Mouse (Mus musculus): ENCODE results near the gene Dpp8. TPM values are rescaled to one million over a fixed set of nuclear protein-coding genes. Genes with fewer than 3 reads are reported as not detected.

Dpp8 gene
- total and polyA plus RNA-seq, 3 experiments = 42.2 to 61.0 (median 56.6) TPM

DNA sequence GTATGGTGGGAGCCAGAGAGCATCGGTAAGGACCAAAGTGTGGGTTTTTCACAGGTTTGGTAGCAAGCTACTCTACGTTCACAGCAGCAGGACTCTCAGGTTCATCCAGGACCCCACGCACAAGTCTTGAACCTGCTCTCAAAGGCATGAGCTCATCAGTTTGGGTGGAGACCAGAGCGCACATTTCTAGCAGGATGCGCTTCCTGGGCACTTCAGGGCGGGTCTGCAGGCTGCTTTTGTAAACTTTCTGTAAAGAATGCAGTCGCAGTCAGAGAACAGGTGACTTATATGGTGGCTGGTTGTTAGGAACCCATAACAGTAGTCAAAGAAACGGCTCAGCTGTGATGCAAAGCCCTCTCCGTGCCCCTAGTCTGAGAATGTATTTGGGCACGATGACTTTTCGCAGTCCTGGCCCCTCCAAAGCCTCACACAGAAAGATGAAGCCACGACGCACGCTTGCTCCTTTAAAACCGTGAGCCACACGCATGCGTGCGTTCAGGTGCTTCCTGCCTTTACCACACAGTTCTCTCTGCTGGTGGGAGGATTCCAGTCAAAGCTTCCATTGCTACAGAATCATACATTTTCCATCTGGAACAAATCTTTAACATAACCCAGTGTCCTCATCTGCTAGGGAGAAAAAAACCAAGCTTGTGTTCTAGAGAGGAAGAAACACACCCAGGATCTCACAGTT is 51.0 kb downstream of the Dpp8 start:
- intact Hi-C loops (cut with DNase I) = no loop called here
- WGBS = 92% methylated on average over 18 of the region's 18 CpGs

DNA sequence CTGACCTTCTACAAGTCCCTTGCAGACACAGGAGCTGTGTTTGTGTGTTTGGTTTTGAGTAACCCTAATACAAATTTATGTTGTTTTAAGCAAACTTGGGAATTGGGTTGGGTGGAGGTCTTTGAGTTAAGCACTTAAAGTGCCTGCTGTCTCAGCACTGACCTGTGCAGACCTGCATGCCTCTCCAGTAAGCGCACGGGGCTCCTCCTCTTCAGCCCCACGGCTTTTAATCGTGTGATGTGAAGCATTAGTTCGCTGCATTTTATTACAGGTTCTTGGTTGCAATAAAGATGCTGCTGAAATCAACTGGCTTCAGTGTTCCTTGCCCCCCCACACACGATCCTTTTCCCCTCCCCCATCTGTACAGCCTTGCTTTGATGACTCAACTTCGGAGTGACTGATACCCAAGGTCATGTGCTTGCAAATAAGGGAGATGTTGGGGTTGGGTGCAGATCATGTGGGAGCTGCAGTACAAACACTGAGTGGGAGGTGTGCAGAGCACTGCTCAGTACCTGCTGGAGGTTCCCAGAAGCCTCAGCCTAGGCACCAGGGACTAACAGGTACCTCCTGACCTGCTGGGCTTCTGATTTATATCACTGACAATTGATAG is 52.1 kb downstream of the Dpp8 start:
- Histone ChIP-seq H3K79me2 (replicated peaks; ENCODE audit: control insufficient read depth, insufficient read depth, low read length) (no peaks in the 10 kb centered on the region), H3K27me3 (ENCODE audit: control insufficient read depth, insufficient read depth, low read length) (no peaks in the 10 kb centered on the region), H3K4me1 (ENCODE audit: control insufficient read depth, insufficient read depth, low read length) (no peaks in the 10 kb centered on the region), H3K27ac (no peak overlapping the region), H3K9ac (ENCODE audit: low read depth, low read length) (no peak overlapping the region), H3K36me3 (ENCODE audit: control insufficient read depth, insufficient read depth, low read length) (no peaks in the 10 kb centered on the region), H3K4me3 (no peak overlapping the region)
- no peak for DNase-seq
- WGBS = 73% methylated on average over 7 of the region's 7 CpGs
- no peak for TF ChIP-seq POLR2A (IDR thresholded peaks at IDR 0.05; ENCODE audit: insufficient read depth, low read depth, low read length)
- no peak for TF ChIP-seq CTCF (IDR thresholded peaks at IDR 0.05)
- no peak for TF ChIP-seq EP300 (IDR thresholded peaks at IDR 0.05; ENCODE audit: insufficient read depth, low read depth, low read length)
- intact Hi-C loops (cut with DNase I) = no loop called here

More for the DNA sequence above, 51.0 kb downstream of the Dpp8 start:
- H3K79me2 ChIP-seq (replicated peaks; ENCODE audit: control insufficient read depth, insufficient read depth, low read length) = no peaks in the 10 kb centered on the region
- no peak overlapping the region for H3K9ac ChIP-seq (ENCODE audit: low read depth, low read length)
- TF ChIP-seq CTCF (IDR thresholded peaks at IDR 0.05) = no peak
- no peak for TF ChIP-seq EP300 (IDR thresholded peaks at IDR 0.05; ENCODE audit: insufficient read depth, low read depth, low read length)
- no peak for TF ChIP-seq POLR2A (IDR thresholded peaks at IDR 0.05; ENCODE audit: insufficient read depth, low read depth, low read length)
- peaks cover 3% of the 10 kb centered on the region; the same call in 1 of the 2 replicates for H3K36me3 ChIP-seq (ENCODE audit: control insufficient read depth, insufficient read depth, low read length)
- H3K4me1 ChIP-seq (ENCODE audit: control insufficient read depth, insufficient read depth, low read length) = no peaks in the 10 kb centered on the region
- H3K27me3 ChIP-seq (ENCODE audit: control insufficient read depth, insufficient read depth, low read length) = no peaks in the 10 kb centered on the region
- H3K27ac ChIP-seq = no peak overlapping the region
- H3K4me3 ChIP-seq = no peak overlapping the region
- DNase-seq = no peak

DNA sequence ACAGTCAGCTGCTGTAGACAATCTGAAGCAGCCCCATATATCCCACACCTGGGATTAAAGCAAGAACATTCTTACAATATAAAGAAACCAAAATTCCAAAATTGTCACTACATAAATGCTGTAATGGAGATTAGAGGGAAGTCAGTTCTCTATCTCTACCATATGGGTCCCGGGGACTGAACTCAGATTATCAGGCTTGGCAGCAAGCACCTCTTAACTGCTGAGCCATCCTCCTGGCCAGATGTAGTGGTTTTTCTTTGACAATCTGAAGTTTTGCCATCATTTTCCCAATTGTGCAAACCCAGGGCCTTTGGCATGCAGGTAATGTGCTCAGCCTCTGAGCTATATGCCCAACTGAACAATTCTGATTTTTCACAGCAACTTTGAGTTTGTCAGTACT is 53.1 kb downstream of the Dpp8 start:
- H3K36me3 ChIP-seq (ENCODE audit: control insufficient read depth, insufficient read depth, low read length) = no peaks in the 10 kb centered on the region
- no peaks in the 10 kb centered on the region for H3K79me2 ChIP-seq (replicated peaks; ENCODE audit: control insufficient read depth, insufficient read depth, low read length)
- H3K27me3 ChIP-seq (ENCODE audit: control insufficient read depth, insufficient read depth, low read length) = no peaks in the 10 kb centered on the region
- WGBS = 60% methylated on average over 1 of the region's 1 CpGs
- no peak overlapping the region for H3K9ac ChIP-seq (ENCODE audit: low read depth, low read length)
- no peak overlapping the region for H3K4me3 ChIP-seq
- no peak for DNase-seq
- H3K4me1 ChIP-seq (ENCODE audit: control insufficient read depth, insufficient read depth, low read length) = no peaks in the 10 kb centered on the region
- intact Hi-C loops (cut with DNase I) = no loop called here
- no peak for TF ChIP-seq POLR2A (IDR thresholded peaks at IDR 0.05; ENCODE audit: insufficient read depth, low read depth, low read length)
- TF ChIP-seq CTCF (IDR thresholded peaks at IDR 0.05) = no peak
- TF ChIP-seq EP300 (IDR thresholded peaks at IDR 0.05; ENCODE audit: insufficient read depth, low read depth, low read length) = no peak
- H3K27ac ChIP-seq = no peak overlapping the region

DNA sequence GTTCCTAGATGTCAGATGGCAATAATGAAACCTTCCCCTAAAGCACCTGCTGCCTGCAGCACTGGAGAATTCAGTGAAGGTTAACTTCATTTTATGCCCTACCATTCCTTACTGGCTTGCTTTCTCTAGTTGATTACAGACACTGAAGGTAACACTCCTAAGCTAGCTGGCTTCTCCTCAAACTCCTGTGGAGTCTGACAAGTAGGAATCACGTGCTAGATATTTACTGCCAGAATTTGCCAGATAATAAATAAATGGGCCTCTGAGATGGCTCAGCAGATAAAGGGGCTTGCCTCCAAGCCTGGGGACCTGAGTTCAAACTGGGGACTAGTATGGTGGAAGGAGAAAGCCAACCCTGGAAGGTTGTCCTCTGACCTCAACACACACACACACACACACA is 54.6 kb downstream of the Dpp8 start:
- no peak for TF ChIP-seq CTCF (IDR thresholded peaks at IDR 0.05)
- no peak for TF ChIP-seq POLR2A (IDR thresholded peaks at IDR 0.05; ENCODE audit: insufficient read depth, low read depth, low read length)
- no peak for TF ChIP-seq EP300 (IDR thresholded peaks at IDR 0.05; ENCODE audit: insufficient read depth, low read depth, low read length)
- H3K27ac ChIP-seq = no peak overlapping the region
- no peaks in the 10 kb centered on the region for H3K79me2 ChIP-seq (replicated peaks; ENCODE audit: control insufficient read depth, insufficient read depth, low read length)
- H3K4me3 ChIP-seq = no peak overlapping the region
- H3K27me3 ChIP-seq (ENCODE audit: control insufficient read depth, insufficient read depth, low read length) = no peaks in the 10 kb centered on the region
- 44% methylated on average over 1 of the region's 1 CpGs for WGBS
- H3K4me1 ChIP-seq (ENCODE audit: control insufficient read depth, insufficient read depth, low read length) = no peaks in the 10 kb centered on the region
- intact Hi-C loops (cut with DNase I) = no loop called here
- no peak for DNase-seq
- no peak overlapping the region for H3K9ac ChIP-seq (ENCODE audit: low read depth, low read length)
- no peaks in the 10 kb centered on the region for H3K36me3 ChIP-seq (ENCODE audit: control insufficient read depth, insufficient read depth, low read length)

DNA sequence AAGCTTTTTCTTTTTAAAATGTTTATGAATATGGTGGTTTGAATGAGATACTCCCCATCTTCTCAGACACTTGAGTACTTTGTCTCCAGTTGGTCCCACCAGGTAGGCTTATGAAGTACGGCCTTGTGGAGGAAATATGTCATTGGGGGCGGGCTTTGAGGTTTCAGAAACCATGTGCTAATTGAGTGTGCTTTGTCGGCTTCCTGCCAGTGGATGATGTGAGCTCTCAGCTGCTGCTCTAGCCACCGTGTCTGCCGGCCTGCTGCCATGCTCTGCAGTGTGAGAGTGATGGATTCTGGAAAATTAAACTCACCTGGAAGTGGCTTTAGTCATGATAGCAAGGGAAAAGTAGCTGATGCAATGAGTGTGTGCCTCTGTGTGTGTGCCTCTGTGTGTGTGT is 55.3 kb downstream of the Dpp8 start:
- Histone ChIP-seq H3K79me2 (replicated peaks; ENCODE audit: control insufficient read depth, insufficient read depth, low read length) (no peaks in the 10 kb centered on the region), H3K9ac (ENCODE audit: low read depth, low read length) (no peak overlapping the region), H3K27me3 (ENCODE audit: control insufficient read depth, insufficient read depth, low read length) (no peaks in the 10 kb centered on the region), H3K4me3 (no peak overlapping the region), H3K27ac (no peak overlapping the region), H3K4me1 (ENCODE audit: control insufficient read depth, insufficient read depth, low read length) (no peaks in the 10 kb centered on the region), H3K36me3 (ENCODE audit: control insufficient read depth, insufficient read depth, low read length) (no peaks in the 10 kb centered on the region)
- TF ChIP-seq POLR2A (IDR thresholded peaks at IDR 0.05; ENCODE audit: insufficient read depth, low read depth, low read length) (no peak), CTCF (IDR thresholded peaks at IDR 0.05) (no peak), EP300 (IDR thresholded peaks at IDR 0.05; ENCODE audit: insufficient read depth, low read depth, low read length) (no peak)
- WGBS = 34% methylated on average over 5 of the region's 5 CpGs
- intact Hi-C loops (cut with DNase I) = no loop called here
- no peak for DNase-seq

DNA sequence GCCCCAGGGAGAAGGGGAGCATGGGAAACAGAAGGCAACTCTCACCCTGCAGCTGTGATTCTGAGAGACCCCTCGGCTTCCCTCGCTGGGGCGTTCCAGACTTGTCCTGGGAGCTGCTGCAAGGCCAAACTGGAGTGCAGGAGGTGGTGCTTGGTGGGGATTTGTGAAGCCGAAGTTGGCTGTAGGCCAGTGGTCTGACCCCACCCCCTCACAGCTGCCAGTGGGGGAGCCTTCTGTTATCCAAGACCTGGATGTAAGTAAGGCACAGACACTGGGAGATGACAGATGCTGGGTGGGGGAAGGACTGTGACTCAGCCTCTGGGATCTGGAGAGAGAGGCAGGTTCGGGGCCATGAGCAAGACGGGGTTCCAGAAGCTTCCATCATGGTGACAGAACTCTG is 62.0 kb downstream of the Dpp8 start:
- 25% methylated on average over 6 of the region's 6 CpGs for WGBS
- no peaks in the 10 kb centered on the region for H3K4me1 ChIP-seq (ENCODE audit: control insufficient read depth, insufficient read depth, low read length)
- no peaks in the 10 kb centered on the region for H3K36me3 ChIP-seq (ENCODE audit: control insufficient read depth, insufficient read depth, low read length)
- DNase-seq = peak; percentile 67 to 73
- H3K79me2 ChIP-seq (replicated peaks; ENCODE audit: control insufficient read depth, insufficient read depth, low read length) = no peaks in the 10 kb centered on the region
- no peak overlapping the region for H3K4me3 ChIP-seq
- intact Hi-C loops (cut with DNase I) = no loop called here
- H3K9ac ChIP-seq (ENCODE audit: low read depth, low read length) = no peak overlapping the region
- TF ChIP-seq EP300 (IDR thresholded peaks at IDR 0.05; ENCODE audit: insufficient read depth, low read depth, low read length) (no peak), CTCF (IDR thresholded peaks at IDR 0.05) (no peak), POLR2A (IDR thresholded peaks at IDR 0.05; ENCODE audit: insufficient read depth, low read depth, low read length) (no peak)
- no peak overlapping the region for H3K27ac ChIP-seq
- no peaks in the 10 kb centered on the region for H3K27me3 ChIP-seq (ENCODE audit: control insufficient read depth, insufficient read depth, low read length)
